Mouse (Mus musculus): Measurements from ENCODE around the gene Chchd5. TPM values are rescaled to one million over a fixed set of nuclear protein-coding genes. Genes with fewer than 3 reads are reported as not detected.

The Chchd5 gene
- polyA plus RNA-seq, 1 experiment from 2014 or later, result 26.8 TPM

DNA sequence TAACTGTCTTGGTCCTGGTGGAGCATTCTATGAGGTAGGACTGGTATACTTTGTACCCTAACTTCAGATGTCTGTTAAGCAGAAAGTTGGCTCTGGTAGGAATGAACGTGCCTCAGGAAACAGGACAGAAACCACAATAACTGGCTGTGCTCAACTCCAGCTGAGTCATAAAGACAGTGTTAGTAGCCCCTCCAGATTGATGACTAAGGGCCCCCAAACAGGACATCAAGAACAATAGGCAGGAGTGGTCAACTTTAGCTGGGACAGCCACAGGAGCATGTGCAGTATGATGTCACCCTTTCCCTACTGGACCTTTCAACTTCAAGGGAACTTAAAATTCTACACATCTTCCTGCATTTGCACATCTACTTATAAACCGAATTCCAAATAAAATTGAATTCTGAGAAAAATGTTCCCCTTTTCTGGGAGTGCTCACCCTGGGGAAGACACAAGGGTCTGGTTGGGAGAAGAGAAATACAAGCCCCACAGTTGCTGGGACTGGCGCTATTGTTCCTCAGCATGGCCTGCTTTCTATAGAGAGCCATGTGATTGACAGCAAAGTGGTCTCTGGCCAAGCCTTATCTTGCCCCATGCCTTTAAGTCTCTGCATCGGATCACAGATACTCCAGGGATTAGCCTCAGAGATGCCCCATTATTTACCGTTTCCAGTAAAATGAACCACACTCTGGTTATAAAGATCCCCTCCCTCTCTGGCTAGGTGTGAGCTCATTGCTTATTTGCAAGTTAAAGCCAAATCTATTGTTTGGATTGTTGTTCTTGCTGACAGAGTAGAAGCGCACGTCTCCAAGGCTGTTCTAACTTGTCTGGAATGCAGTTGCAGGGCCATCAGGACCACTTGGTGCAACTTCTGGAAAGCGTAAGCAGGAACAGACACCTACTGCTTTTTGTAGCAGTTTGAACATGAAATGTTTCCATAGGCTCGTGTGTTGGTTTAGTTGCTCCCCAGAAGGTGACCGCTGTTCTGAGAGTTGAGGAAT is 37.3 kb downstream of the Chchd5 start:
- Histone ChIP-seq H3K27ac (peak overlapping the region; percentile 26; the same call in 1 of the 2 replicates), H3K4me2 (ENCODE audit: low read length) (no peak overlapping the region), H3K4me3 (replicated peaks; ENCODE audit: low read depth, low read length) (no peak overlapping the region), H3K36me3 (ENCODE audit: insufficient read depth, low read length) (no peaks in the 10 kb centered on the region), H3K27me3 (ENCODE audit: insufficient read depth, low read length) (no peaks in the 10 kb centered on the region), H3K9me3 (replicated peaks; ENCODE audit: low read length) (no peaks in the 10 kb centered on the region), H3K9ac (ENCODE audit: low read depth, low read length) (no peak overlapping the region), H3K4me1 (replicated peaks; ENCODE audit: insufficient read depth, low read length) (no peaks in the 10 kb centered on the region)
- WGBS, result 67% methylated on average over 10 of the region's 10 CpGs
- peak; percentile 33 for DNase-seq (ENCODE audit: low spot score)
- TF ChIP-seq CTCF (IDR thresholded peaks at IDR 0.05; ENCODE audit: low read depth), result no peak
- ATAC-seq (replicated peaks; ENCODE audit: low FRiP score, low read depth), result no peak

DNA sequence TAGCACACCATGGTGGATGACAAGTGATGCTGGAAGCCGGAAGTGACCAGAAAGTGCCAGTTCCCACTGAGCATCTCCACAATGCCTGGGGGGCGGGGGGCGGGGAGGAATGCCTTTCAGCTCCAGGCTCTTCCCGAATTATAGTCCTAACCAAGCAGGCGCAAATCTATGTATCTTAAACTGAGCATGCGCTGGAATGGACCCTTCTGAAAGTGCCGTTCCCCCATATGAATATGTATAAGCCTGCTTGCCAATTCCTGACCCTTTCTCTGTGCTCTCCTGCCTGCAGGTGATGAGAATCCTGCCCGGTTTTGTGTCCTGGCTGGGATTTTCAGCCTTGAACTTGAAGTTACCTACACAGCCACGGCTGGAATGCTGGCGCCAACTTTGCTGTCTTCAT is 43.9 kb downstream of the Chchd5 start:
- Histone ChIP-seq H3K9ac (ENCODE audit: low read depth, low read length) (no peak overlapping the region), H3K27me3 (ENCODE audit: insufficient read depth, low read length) (no peaks in the 10 kb centered on the region), H3K27ac (no peak overlapping the region), H3K4me3 (replicated peaks; ENCODE audit: low read depth, low read length) (no peak overlapping the region), H3K9me3 (replicated peaks; ENCODE audit: low read length) (no peaks in the 10 kb centered on the region), H3K4me1 (replicated peaks; ENCODE audit: insufficient read depth, low read length) (no peaks in the 10 kb centered on the region), H3K4me2 (ENCODE audit: low read length) (no peak overlapping the region), H3K36me3 (ENCODE audit: insufficient read depth, low read length) (no peaks in the 10 kb centered on the region)
- 58% methylated on average over 10 of the region's 10 CpGs for WGBS
- no peak for ATAC-seq (replicated peaks; ENCODE audit: low FRiP score, low read depth)
- DNase-seq (ENCODE audit: low spot score), result no peak
- TF ChIP-seq CTCF (IDR thresholded peaks at IDR 0.05; ENCODE audit: low read depth), result no peak

DNA sequence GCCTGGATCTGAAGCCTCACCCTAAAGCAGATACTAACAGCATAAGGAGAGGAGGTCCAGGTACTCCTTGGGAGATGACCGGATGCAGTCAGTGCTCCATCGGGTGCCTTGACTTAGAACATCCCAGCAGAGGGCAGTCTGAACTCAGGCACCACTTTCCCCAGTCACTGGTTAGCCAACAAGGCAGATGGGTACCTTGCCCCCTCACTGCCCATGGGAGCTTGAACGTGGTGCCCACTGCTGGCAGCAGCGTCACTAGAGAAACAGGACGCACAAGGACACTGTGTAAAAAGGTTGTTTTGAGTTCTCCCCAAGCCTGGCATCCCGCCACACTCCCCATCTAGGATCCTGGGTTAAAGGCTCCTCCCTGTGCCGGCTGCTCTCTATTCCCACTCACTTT is 45.0 kb downstream of the Chchd5 start:
- H3K4me2 ChIP-seq (ENCODE audit: low read length), result no peak overlapping the region
- no peaks in the 10 kb centered on the region for H3K9me3 ChIP-seq (replicated peaks; ENCODE audit: low read length)
- H3K27me3 ChIP-seq (ENCODE audit: insufficient read depth, low read length), result no peaks in the 10 kb centered on the region
- WGBS, result 36% methylated on average over 7 of the region's 7 CpGs
- H3K36me3 ChIP-seq (ENCODE audit: insufficient read depth, low read length), result no peaks in the 10 kb centered on the region
- no peak overlapping the region for H3K4me3 ChIP-seq (replicated peaks; ENCODE audit: low read depth, low read length)
- 0 out of 2 replicates have a peak, but pooled peaks have one; percentile 52 for ATAC-seq (replicated peaks; ENCODE audit: low FRiP score, low read depth)
- H3K27ac ChIP-seq, result no peak overlapping the region
- no peaks in the 10 kb centered on the region for H3K4me1 ChIP-seq (replicated peaks; ENCODE audit: insufficient read depth, low read length)
- H3K9ac ChIP-seq (ENCODE audit: low read depth, low read length), result no peak overlapping the region
- peak; percentile 75 for DNase-seq (ENCODE audit: low spot score)
- peak; percentile 84 for TF ChIP-seq CTCF (IDR thresholded peaks at IDR 0.05; ENCODE audit: low read depth)

DNA sequence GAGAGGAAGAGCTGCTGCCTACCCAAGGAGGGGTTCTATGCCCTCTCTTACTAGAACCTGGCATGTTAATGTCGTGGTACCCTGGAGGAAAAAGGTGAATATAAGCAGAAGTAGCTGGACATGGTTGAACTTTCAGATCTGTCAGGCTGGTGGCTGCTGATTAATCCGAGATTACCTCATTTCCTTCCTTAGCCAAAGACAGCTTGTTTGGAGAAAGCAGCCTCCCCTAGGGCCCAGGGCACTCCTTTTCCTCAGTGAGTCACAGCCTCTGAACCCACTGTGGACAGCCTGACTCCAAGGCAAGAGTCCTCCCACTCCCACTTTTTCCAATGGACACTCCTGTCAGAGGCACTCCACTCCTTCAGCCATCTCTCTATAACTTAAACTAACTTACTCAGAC is 46.1 kb downstream of the Chchd5 start:
- H3K9ac ChIP-seq (ENCODE audit: low read depth, low read length), result no peak overlapping the region
- DNase-seq (ENCODE audit: low spot score) (peak; percentile 31), ATAC-seq (replicated peaks; ENCODE audit: low FRiP score, low read depth) (no peak)
- no peak for TF ChIP-seq CTCF (IDR thresholded peaks at IDR 0.05; ENCODE audit: low read depth)
- H3K4me1 ChIP-seq (replicated peaks; ENCODE audit: insufficient read depth, low read length), result no peaks in the 10 kb centered on the region
- H3K4me3 ChIP-seq (replicated peaks; ENCODE audit: low read depth, low read length), result no peak overlapping the region
- H3K9me3 ChIP-seq (replicated peaks; ENCODE audit: low read length), result no peaks in the 10 kb centered on the region
- 42% methylated on average over 2 of the region's 2 CpGs for WGBS
- H3K4me2 ChIP-seq (ENCODE audit: low read length), result no peak overlapping the region
- no peaks in the 10 kb centered on the region for H3K36me3 ChIP-seq (ENCODE audit: insufficient read depth, low read length)
- no peaks in the 10 kb centered on the region for H3K27me3 ChIP-seq (ENCODE audit: insufficient read depth, low read length)
- no peak overlapping the region for H3K27ac ChIP-seq

DNA sequence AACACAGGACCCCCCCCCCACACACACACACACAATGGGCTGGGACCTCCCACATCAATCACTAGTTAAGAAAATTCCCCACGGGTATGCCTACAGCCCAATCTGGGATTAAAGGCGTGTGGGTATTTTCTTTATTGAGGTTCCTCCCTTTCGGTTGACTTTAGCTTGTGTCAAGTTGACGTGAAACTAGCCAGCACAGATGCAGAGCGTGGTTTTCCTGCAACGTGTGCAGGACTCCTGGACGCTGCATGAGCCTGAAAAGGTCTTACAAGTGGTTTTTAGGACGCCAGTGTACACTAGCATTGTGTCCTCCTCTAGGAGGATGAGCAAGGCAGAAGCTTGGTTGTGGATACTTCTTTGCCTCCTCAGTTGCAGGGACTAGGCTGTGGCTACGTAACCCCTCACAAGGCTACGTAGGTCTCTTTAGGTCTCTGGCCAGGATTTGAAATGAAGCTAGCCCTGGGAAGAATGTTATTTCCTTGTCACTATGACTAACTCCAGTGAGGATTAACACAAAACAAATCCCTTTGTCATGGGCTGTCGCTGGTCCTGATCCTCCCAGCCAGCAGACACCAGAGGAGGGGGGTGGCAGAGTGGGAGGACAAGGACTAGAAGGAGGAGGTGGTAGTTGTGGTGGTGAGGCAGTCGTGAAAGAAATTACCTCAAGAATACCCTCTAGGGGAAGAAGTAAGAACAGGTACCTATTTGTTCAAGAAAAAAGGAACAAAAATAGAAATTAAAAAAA is 47.3 kb downstream of the Chchd5 start:
- Histone ChIP-seq H3K4me2 (ENCODE audit: low read length) (no peak overlapping the region), H3K4me3 (replicated peaks; ENCODE audit: low read depth, low read length) (no peak overlapping the region), H3K4me1 (replicated peaks; ENCODE audit: insufficient read depth, low read length) (no peaks in the 10 kb centered on the region), H3K36me3 (ENCODE audit: insufficient read depth, low read length) (no peaks in the 10 kb centered on the region), H3K9me3 (replicated peaks; ENCODE audit: low read length) (no peaks in the 10 kb centered on the region), H3K27me3 (ENCODE audit: insufficient read depth, low read length) (no peaks in the 10 kb centered on the region), H3K9ac (ENCODE audit: low read depth, low read length) (no peak overlapping the region), H3K27ac (no peak overlapping the region)
- DNase-seq (ENCODE audit: low spot score) (no peak), ATAC-seq (replicated peaks; ENCODE audit: low FRiP score, low read depth) (no peak)
- WGBS, result 71% methylated on average over 12 of the region's 12 CpGs
- TF ChIP-seq CTCF (IDR thresholded peaks at IDR 0.05; ENCODE audit: low read depth), result no peak

DNA sequence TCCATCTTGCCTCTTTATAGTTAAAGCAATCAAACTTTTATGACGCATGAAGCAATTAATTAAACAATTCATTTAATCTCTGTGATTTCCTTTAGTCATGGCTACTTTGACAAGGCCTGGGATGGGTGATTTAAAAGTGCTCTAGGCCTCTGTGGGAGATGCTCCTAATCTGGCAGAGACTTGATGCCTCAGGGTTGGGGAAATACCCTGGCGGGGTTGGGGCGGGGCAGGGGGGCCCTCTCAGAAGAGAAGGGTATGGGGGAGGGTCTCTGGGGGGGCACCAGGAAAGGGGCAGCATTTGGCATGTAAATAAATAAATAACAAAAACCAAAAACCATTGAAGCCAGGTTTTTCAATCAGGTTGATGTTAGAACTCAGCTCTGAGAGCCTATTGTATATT is 48.2 kb downstream of the Chchd5 start:
- H3K36me3 ChIP-seq (ENCODE audit: insufficient read depth, low read length), result no peaks in the 10 kb centered on the region
- H3K4me3 ChIP-seq (replicated peaks; ENCODE audit: low read depth, low read length), result no peak overlapping the region
- H3K4me2 ChIP-seq (ENCODE audit: low read length), result no peak overlapping the region
- no peaks in the 10 kb centered on the region for H3K9me3 ChIP-seq (replicated peaks; ENCODE audit: low read length)
- no peak overlapping the region for H3K9ac ChIP-seq (ENCODE audit: low read depth, low read length)
- WGBS, result 59% methylated on average over 3 of the region's 3 CpGs
- TF ChIP-seq CTCF (IDR thresholded peaks at IDR 0.05; ENCODE audit: low read depth), result no peak
- no peak overlapping the region for H3K27ac ChIP-seq
- DNase-seq (ENCODE audit: low spot score) (no peak), ATAC-seq (replicated peaks; ENCODE audit: low FRiP score, low read depth) (no peak)
- H3K4me1 ChIP-seq (replicated peaks; ENCODE audit: insufficient read depth, low read length), result no peaks in the 10 kb centered on the region
- H3K27me3 ChIP-seq (ENCODE audit: insufficient read depth, low read length), result no peaks in the 10 kb centered on the region

Measured in kidney, postnatal 0 days (tissue).